Mouse (Mus musculus) kidney, adult 2 months (tissue): ENCODE data around the gene Stra6.

ENCODE experiments used
- CTCF ChIP-seq: fragments of 200-500 bp; conservative IDR thresholded peaks from 2 replicates; pipeline ENCODE4 v1.5.1; 2011; ENCODE audit warnings: low read depth, mild to moderate bottlenecking, control low read depth, low read length, moderate library complexity, mixed read lengths; ENCODE audit not compliant: insufficient read depth, insufficient read length
- POLR2A ChIP-seq: fragments of 200-500 bp; IDR thresholded peaks from one replicate; pipeline ENCODE4 v1.6.1; 2011; ENCODE audit warnings: low read depth, low read length, control low read depth

DNA sequence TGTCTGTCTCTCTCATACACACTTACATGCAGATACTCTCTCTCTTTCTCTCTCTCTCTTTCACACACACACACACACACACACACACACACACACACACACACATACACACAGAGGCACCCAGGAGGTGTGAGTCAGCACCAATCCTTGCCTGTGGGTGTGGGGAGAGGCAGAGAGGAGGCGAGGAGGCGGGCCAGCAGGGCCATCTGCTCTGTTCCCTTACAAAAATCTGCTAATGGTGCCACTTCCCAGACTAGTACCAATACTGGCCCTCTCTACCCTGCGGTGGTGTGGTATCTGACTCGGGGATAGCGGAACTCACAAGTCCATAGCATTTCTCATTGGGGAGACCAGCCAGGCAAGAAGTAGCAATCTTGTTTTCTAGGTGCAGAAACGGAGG is 47.8 kb downstream of the Stra6 start:
- TF ChIP-seq POLR2A (no peak), CTCF (no peak)
